Mouse (Mus musculus) CD4-positive, CD25-positive, alpha-beta regulatory T cell, adult 4 months (primary cell): ENCODE data around the gene Mtmr2. TPM values are rescaled to one million over a fixed set of nuclear protein-coding genes. Genes with fewer than 3 reads are reported as not detected.
"Not testable (repeated sequence)": the region's sequence is repeated elsewhere in the genome, so short reads cannot be mapped to it uniquely, and the experiment has no call there.

Experiments used
- ATAC-seq: one replicate; pipeline ENCODE4 v1.8.0; 2017
- polyA plus RNA-seq, 2 experiments: library from polyadenylated mRNA; unstranded; fragments of 100-300 nt; shearing (Covaris generic); gene quantifications; one replicate each; pipeline ENCODE4 v1.2.1; 2017

Gene Mtmr2
- 10 to 100 TPM; 30.9 to 31.9 TPM for polyA plus RNA-seq

DNA sequence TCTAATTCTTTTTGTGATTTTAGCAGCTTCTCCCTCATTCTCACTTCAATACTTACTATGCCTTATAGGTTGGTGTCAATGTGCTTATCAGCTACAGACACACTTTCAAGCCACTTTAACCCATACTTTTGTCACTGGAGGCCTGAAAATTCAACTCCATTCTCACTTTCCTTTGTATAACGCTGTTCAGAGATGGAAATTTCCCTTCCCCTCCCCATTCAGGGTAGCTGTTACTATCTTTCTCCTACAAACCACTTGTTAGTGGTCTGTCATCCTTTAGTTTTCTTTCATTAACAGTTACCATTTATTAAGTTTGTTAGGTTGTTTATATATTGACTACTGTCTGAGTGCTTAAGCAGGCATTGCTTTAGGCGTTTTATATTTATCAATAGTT, at the start of gene Mtmr2:
Gene Mtmr2 (plus strand): TSS at position 7 of the 394 bp plus-strand sequence.
- no peak for ATAC-seq

DNA sequence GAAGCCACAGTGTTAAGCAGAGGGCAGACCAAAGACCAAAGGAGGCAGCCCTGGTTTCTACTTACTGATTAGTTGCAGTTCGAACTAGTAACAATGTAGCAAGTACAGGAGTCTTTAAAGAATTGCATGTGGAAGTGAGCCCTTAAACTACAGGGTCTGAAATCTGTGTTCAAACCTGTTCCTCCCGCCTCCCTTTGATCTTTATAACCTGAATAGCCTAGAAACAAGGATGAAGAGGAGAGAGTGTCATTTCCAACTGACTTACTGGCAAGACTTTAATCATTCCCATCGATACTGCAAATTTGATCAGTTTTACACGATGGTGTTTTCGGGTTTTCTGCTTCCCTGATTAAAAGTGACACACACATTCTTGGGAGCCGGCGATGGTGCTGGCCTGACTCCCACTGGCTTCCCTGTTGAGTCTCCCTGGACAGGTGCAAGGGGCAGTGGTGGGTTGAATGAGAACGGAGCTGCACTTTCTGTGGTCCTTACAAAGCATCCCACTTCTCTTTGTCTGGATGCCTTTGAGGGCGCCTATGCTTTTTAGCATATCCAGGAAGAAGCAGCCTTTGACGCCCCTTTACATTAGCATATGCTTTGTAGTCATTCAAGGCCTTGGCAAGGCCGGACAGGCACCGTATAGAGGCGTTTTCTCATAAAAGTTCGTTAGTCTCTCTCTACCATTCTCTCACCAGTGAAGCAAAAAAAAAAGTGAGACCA, 49.0 kb upstream of the Mtmr2 start:
- ATAC-seq = no peak

GRCm38 (mm10) chr9:13699781-13700116, 48.5 kb upstream of the Mtmr2 start:
- no peak for ATAC-seq

DNA sequence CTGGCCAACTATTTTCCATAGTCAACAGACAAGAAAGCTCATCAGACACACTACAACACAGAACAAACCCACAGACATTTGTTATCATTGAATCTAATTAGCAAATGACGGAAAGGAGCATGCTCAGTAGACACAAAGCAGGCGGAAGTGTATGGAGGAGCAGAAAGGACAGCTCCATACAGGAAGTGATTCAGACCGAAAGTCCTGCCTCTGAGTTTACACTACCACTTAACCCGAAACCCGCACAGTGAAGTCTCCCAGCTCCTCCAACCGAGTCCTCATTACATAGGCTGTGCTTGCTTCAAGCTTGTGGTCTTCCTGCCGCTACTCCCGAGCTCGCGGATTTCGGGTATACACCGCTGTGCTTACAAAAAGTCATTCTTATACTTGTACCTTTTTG, 46.4 kb upstream of the Mtmr2 start:
- ATAC-seq = peak; percentile 97

GRCm38 (mm10) chr9:13703100-13703499, 45.1 kb upstream of the Mtmr2 start:
- ATAC-seq = no peak

DNA sequence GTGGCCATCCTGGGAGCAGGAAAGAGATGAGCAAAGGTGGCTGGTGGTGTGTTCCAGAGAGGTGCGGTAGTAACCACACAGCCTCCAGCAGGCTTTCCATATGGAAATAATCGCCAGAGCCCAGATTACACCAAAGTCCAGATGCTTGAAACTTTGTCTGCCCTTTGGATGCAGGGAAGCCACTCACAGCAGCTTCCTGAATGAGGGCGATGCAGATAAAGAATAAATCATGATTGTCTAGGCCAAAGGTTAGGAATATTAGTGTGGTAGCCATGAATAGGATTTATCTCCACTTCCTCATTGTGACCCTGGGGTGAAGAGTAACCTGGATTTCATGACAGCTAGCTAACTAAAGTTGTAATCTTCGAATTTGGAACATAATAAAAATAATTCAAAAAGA, 43.3 kb upstream of the Mtmr2 start:
- no peak for ATAC-seq

DNA sequence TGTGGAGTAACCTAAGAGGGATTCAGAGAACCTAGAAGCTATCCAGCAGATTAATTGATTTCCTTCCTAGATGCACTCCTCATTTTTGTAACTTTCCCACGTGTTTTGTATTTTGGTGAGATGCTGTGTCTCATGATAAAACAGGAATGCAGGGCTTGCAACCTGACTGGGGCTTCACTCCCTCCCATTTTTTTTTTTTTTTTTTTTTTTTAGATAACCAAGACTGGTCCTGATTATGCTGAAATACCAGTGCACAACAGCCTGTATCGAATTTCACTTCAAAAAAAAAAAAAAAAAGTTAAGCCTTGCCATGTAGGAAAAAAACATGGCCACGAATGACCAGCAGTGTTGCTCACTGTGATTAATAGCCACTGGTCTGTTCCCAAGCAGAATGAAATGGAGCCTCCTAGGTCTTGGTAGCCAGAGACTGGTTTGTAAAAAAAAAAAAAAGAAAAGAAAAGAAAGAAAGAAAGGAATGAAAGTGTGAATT, 41.1 kb upstream of the Mtmr2 start:
- no peak for ATAC-seq

- no peak for ATAC-seq
These were observed 38.8 kb upstream of the Mtmr2 start for GRCm38 (mm10) chr9:13709436-13709835.

- not testable (repeated sequence) for ATAC-seq
These were observed 32.3 kb upstream of the Mtmr2 start for GRCm38 (mm10) chr9:13715891-13716290.

GRCm38 (mm10) chr9:13716316-13717099, 31.7 kb upstream of the Mtmr2 start:
- ATAC-seq = peak; percentile 92

GRCm38 (mm10) chr9:13748798-13749674, 826 bp downstream of the Mtmr2 start:
- peak; percentile 95 for ATAC-seq

DNA sequence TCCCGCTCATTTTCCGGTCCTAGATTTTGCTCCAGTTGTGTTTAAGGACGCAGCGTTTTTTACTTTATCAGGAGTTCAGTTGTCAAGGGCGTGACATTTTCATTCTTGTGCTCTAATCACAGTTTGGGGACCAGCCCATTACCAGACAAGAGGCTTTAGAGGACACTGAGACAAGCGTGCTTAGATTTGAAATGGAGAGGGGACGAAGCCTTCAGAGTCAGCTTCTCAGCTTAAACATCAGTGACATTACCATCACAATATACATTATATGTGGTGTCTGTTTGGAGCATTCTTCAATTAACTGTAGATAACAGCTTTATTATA, 1.4 kb downstream of the Mtmr2 start:
- ATAC-seq = no peak

GRCm38 (mm10) chr9:13752543-13752942, 4.3 kb downstream of the Mtmr2 start:
- no peak for ATAC-seq

- ATAC-seq = no peak
These were observed 12.2 kb downstream of the Mtmr2 start for GRCm38 (mm10) chr9:13760430-13760829.

DNA sequence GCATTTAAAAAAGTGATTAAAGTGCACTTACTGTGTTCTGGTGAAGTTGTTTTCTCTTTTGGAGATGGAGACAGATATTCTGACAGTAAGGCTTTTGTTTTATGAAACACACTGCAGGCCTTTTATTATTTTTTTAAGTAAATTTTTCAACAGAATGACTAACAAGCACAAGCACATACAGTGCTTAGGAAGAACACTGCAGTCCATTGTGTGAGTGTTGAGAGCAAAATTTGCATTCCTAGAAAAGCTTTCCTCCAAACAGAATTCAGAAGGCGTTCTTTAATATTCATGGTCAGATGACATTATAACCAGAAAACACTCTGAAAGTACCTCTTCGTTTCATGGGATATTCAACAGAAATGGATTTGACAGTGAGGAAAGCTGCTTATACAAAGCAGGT, 17.4 kb downstream of the Mtmr2 start:
- no peak for ATAC-seq

DNA sequence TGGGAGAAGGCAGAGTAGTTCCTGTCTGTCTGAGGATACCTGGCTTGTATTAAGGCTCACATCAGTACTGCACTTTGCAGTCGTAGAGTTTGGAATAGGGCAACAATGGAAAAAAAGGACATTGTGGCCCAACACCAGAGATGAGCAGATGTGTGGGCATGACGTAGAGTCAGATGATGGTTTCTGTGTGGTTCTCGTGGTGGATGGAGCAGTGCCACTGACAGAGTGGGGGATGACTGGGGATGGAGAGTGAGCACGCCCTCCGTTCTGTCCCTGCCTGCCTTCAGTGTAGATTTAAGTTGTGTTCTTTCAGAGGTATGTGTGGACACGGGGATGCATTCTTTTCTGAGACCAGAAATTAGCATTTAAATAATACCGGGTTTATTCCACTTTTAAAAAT, 18.4 kb downstream of the Mtmr2 start:
- no peak for ATAC-seq

DNA sequence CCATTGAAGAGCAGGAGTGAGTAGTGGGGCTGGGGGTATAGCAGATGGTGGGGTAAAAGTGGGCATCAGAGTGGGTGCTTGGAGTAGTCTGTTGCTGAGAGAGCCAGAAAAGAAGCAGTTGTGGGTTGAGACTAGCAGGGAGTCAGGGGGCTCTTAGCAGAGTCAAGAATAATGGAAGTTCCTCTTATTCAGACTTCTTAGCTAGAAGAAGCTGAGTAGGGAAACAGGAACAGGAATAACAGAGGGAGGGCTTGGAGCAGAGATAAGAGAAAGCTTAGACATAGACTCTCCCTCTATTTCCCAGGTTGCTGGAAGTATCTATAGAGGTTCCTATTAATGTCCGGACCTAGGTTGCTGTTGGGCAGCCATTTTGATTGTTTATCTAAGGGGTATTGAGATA, 26.5 kb downstream of the Mtmr2 start:
- no peak for ATAC-seq

DNA sequence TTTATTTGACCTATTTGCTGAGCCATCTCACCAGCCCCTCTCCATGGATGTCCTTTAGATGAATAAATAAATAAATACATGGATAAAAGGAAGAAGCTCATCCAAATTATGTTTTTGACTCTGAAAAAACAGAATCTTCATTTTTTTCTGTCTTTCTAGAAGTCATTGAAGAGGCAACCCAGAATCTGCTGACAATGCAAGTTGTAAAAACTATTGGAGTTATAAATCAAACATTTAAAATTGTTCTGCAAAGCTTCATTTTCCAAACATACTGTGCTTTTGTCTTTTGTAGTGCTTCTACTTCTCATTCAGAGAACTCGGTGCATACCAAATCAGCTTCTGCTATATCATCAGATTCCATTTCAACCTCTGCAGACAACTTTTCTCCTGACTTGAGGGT, 33.8 kb downstream of the Mtmr2 start:
- no peak for ATAC-seq

- not testable (repeated sequence) for ATAC-seq
These were observed 42.7 kb downstream of the Mtmr2 start for GRCm38 (mm10) chr9:13790864-13791263.

DNA sequence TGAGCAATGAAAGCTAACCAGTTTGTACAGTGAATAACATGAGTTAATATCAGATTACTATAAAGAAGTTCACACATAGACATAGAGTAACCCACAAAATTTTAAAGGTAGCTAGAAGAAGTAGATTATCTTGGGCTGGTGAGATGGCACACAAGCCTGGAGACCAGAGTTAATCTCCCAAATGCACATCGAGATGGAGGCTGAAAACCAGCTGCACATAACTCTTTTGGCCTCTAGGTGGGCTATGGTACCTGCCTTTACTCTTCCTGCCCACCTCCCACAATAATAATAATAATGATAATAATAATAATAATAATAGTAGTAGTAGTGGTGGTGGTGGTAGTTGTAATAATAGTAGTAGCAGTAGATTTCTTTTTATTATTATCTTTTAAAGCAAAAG, 46.1 kb downstream of the Mtmr2 start:
- ATAC-seq = no peak

- ATAC-seq = no peak
These were observed 46.5 kb downstream of the Mtmr2 start for GRCm38 (mm10) chr9:13794756-13795155.

GRCm38 (mm10) chr9:13804480-13804879, 56.3 kb downstream of the Mtmr2 start:
- no peak for ATAC-seq

GRCm38 (mm10) chr9:13806854-13807253, 58.6 kb downstream of the Mtmr2 start:
- ATAC-seq = no peak
